Mouse (Mus musculus) layer of hippocampus, postnatal 36 days (tissue): Measurements from ENCODE around the gene Ptbp2. TPM values are rescaled to one million over a fixed set of nuclear protein-coding genes. Genes with fewer than 3 reads are reported as not detected.

Experiments used
- DNase-seq, 2 experiments: peaks; one replicate each; pipeline ENCODE4 v3.0.0; 2022
- total RNA-seq, 2 experiments: library from RNA; stranded (reverse); gene quantifications; 2 replicates each; pipeline ENCODE4 v1.2.3; 2021

Ptbp2 gene
- total RNA-seq, result 100 to 1,000 TPM; 133 to 134 TPM

- DNase-seq, result no peak
These were observed at the start of gene Ptbp2 for GRCm38 (mm10) chr3:119784366-119784765. TSS of gene Ptbp2 (minus strand) at chr3:119784466.

- DNase-seq, result no peak
These were observed 30.4 kb upstream of the Ptbp2 start for GRCm38 (mm10) chr3:119814678-119815077.

- no peak for DNase-seq
These were observed 21.9 kb upstream of the Ptbp2 start for GRCm38 (mm10) chr3:119806123-119806522.

DNA sequence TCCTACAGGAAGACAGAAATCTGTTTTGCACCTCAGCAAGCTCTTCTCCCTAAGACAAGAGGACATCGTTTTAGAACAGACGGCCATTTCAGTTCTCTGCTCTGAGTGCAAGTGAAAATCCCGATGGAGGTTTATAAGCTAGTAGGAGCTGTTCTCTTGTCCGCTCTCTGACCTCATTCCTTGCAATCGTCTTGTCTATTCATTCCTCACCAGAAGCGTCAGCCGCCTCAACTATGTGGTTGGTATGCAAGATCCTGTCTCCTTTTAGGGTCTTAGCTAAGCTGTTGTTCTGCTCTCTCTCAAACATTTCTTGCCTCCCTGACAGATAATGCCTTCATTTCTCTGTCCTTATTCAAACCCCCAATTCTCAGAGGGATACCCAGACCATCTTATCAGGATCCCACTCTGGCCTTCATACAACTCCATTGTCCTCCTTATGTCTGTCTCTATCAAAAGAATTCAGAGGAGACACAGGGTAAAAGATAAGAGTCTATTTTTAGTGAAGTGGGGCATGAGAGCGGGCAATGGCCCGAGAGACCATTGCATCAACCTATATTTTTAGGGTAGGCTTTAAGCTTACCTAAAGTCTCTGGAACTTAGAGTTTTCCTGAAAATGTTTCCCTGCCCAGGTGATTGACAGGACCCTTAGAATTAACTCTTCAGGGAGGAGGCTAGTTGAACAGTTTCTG, 10.6 kb upstream of the Ptbp2 start:
- DNase-seq, result no peak

GRCm38 (mm10) chr3:119782946-119783701, 1.1 kb downstream of the Ptbp2 start:
- peak; percentile 86 to 88 for DNase-seq

DNA sequence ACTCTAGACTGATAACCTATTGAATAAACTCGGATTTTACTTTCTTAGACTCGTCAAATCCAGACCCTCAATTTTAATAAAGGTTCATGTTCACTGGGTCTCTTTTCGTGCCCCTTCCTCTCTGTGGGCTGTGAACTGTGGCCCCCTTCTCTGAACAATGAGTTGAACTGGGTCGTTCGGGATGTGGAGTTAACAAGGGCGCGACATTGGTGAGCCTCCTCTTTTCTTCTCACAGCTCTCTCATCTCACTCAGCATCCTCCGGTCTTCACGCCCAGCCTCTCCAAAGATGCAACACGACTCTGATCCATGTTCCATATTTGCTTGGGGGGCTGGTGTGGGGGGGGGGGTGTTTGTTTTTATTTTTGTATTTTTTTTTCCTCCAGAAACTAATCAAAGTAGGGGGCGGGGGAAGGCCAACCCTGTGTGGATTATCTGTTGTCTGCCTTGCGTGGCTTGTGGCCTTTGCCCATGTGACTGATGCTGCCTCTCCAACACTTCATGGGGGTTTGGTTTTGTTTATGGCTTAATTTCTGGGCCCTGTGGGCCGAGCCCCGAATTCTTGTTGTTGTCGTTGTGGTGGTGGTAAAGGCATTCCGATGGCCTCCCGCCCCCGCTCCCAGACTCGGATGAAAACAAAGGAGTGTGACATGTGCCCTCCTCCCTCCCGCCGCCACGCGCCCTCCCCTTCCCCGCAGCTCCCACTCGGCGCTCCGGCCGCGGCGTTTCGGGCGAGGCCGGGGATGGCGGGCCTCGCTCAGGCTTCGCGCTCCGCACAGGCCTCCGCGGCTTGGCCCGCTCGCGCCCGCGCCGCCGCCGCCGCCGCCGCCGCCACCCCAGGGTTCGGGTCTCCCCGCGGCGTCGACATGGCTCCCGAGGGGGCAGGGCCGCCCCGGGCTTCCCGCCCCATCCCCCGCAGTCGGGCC, 2.0 kb downstream of the Ptbp2 start:
- DNase-seq, result peak; percentile 56 to 57

- DNase-seq, result no peak
These were observed 3.4 kb downstream of the Ptbp2 start for GRCm38 (mm10) chr3:119780876-119781275.

DNA sequence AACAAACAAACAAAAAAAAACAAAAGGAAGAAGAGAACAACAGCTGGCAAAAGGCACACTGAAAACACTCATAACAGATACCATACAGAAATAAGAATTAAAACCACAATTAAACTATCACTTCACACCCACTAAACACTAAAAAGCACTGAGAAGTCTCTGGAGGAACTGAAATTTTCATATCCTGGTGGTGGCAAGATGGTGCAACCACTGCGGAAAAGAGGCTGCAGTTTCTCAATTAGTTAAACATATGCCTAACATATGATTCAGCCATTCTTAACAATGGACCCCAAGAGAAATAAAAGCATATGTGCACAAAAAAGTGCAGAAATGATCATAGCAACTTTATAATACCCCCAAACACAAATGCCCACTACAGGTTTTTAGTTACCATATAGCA, 5.0 kb downstream of the Ptbp2 start:
- DNase-seq, result no peak

DNA sequence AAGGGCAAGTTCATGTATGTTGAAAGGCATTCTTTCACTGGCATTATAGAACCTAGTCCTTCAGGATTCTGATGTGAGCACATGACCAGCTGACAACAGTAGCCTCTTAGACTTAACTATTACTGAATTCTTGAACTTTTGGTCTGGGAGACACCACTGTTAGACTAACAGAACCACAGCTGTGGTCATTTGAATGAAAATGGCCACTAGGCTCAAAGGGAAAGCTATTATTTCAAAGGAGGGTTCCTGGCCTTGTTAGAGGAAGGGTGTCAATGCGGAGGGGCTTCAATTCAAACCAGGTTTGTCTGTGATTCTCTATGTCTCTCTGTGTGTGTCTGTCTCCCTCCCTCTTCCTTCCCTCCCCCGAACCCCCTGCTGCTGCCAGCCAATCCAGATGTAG, 5.8 kb downstream of the Ptbp2 start:
- DNase-seq, result no peak

DNA sequence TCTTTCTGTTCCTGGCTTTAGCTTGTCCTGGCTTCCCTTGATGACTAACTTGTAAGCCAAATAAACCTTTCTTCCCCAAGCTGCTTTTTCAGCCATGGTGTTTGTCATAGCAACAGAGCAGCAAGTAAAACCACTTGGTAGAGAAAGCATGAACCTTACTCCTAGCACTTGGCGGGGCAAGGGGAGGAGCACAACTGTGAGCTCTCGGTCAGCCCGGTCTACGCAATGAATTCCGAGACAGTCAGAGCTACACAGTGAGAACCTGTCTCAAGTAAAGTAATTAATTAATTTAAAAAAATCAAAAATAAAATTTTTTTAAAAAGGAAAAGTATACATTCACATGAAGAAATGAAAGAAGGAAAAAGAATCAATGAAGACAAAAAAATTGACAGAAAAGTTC, 8.1 kb downstream of the Ptbp2 start:
- DNase-seq, result no peak

DNA sequence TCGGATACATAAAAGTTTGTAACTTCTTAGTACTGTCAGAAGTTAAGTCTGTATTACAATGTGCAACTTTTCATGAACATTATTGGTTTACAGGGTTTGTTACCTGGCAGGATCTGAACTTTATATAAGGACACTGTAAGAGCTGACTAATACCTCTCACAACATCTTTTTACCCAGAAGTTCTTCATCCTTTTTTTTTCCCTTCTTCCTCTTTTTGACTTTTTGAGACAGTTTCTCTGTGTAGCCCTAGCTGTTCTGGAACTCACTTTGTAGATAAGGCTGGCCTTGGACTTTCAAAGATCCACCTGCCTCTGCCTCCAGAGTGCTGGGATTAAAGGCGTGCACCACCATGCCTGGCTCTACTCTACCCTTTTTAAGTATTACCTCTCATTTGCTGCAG, 11.5 kb downstream of the Ptbp2 start:
- no peak for DNase-seq

GRCm38 (mm10) chr3:119763772-119764171, 20.5 kb downstream of the Ptbp2 start:
- no peak for DNase-seq

- no peak for DNase-seq
These were observed 22.5 kb downstream of the Ptbp2 start for GRCm38 (mm10) chr3:119761732-119762131.

DNA sequence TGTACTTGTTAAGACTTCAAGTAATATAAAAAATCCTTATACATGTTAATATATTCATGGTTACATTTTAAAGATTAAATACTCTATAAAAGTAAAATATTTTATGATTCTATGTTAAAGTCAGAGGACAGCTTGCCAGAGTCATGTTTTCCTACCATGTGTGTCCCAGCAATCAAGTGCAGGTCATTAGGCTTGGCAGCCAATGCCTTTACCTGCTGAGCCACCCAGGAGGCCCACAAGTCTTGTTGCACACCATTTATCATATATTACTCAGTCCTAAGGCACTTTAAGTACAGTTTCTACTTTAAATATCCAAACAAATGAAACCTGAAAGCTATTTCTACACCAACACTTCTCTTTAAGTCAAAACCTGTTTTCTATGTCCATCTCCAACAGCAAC, 30.5 kb downstream of the Ptbp2 start:
- no peak for DNase-seq

DNA sequence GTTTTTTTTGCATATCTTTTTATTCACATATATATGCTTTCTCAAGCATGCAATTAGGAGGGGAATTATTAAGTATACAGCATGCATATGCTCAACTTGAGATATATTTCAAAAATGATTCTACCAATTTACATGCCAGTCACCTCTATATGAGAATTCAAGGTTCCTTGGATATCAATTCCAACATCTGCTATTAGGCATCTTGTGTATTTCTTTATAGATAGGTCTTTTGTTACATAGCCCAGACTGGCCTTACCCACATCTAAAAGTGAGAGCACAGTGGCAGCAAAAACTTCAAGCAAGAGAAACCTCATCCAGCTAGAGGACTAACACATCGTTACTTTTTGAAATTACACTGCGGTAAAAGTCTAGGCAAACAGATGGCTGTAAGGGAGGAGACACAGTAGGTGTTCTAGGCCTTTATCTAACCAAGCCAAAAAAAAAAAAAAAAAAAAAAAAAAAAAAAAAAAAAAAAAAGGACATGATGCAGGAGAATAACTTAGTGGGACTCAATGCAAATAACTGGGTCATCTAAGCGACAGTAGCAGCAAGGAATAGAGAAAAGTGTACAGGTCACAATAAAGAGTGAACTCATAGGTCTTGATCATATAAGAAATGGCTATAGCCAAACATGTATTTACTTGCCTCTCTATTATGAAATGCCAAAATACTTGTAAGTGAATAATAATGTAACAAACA, 34.6 kb downstream of the Ptbp2 start:
- DNase-seq, result no peak

DNA sequence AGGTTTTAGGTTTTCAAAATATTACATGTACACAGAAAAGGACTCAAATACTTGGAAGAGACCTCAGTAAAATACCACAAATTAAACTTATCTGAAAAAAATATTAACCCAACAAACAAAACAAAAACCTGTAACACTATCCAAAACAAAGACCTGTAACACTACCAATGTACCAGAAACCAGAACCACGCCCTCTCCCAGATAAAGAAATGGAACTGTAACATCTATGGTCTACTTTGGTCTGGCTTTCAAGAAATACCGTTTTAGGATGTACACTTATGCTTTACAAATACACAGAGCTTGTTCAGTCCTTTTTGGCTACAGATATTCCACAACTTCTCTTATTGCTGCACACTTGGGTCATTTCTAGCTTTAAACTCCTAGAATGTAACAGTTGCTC, 35.1 kb downstream of the Ptbp2 start:
- no peak for DNase-seq

DNA sequence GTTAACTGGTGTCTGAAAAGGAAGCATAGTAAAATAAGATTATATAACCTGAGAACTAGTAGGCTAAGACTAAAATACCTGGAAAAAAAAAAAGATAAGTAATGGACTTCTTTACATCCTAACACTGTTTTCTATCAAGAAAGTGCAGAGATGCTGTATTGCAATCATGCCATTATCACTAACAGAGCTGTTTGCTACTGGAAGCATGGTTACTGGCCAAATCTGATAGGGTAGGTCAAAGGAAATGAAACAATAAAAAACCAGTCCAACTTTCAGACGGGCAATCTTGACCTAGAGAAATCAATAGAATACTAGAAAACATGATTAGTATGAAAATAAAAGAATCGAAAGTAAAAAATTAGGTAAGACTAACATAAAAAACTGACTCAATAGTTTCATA, 37.6 kb downstream of the Ptbp2 start:
- DNase-seq, result no peak

- no peak for DNase-seq
These were observed 38.5 kb downstream of the Ptbp2 start for GRCm38 (mm10) chr3:119745801-119746200.

DNA sequence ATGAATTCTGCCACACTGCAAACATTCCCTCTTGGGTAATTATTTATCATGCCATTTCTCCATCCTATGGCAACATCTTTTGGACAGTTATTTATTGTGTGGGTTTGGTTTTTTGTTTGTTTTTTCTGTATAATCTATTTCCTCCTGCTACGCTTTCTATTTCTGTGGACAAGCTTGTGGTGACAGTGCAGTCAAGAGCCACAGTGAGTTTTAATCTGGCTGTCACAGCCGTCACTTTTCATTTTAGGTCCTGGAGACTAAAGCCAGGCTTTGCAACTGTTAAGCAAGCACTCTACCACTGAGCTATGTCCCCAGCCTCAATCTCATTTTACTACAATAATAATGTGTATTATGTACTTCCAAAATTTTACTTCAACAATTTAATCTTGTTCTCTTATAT, 54.4 kb downstream of the Ptbp2 start:
- DNase-seq, result no peak

DNA sequence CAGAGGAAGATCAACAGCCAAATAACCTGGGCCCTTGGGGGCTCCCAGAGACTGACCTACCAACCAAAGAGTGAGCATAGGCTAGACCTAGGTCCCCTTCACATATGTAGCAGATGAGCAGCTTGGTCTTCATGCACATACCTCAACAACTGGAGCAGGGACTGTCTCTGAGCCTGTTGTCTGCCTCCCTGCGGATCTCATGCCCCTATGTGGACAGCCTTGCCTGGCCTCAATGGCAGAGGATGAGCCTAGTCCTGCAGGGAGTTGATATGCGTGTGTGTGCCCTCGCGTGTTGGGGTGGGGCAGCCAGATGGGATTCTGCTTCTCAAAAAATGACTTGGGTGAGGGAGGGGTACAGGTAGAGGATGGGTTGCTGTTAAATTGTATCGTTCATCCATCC, 72.2 kb downstream of the Ptbp2 start:
- no peak for DNase-seq

DNA sequence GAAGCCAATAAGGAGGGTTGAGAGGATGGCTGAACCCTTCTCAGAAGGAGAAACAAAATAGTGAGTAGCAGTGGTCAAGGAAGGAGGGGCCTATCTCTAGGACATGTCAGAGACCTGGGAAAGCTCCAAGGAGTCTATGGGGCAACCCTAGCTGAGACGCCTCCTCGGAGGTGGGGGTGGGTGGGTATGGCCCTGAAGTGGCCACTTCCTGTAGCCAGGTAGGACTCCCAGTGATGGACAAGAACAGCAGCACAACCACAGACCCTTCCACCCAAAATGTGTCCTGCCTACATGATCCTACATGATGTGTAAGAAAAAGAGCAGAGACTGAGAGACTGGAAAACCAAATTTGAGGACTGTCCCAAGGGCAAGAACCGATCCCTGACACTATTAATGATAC, 72.8 kb downstream of the Ptbp2 start:
- no peak for DNase-seq

GRCm38 (mm10) chr3:119701467-119701866, 82.8 kb downstream of the Ptbp2 start:
- DNase-seq, result no peak

DNA sequence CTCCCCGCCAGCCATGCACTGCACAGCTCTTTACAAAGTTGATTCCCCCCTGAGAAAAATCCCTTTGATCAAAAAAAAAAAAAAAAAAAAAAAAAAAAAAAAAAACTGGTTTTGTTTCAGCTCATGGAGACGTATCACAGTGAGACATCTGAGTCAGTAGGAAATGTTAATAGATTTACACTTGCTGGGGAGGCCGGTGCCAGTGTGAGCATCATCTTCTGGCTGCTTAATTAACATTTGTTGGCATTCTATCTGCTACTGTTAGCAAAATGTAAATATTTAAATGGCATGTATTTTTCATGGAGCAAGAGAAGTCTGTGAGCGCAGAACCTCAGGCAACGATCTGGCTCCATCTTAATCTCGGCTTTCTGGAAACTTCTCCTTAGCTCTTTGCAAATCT, 99.5 kb downstream of the Ptbp2 start:
- DNase-seq, result no peak
